Mouse (Mus musculus) CH12.LX (cell line): ENCODE data around the gene Usp30. TPM values are rescaled to one million over a fixed set of nuclear protein-coding genes. Genes with fewer than 3 reads are reported as not detected.

Experiments
- DNase-seq: peaks from one replicate; pipeline ENCODE4 v3.0.0-alpha.2; 2013; ENCODE audit errors: extremely low read depth
- H3K27ac ChIP-seq: 2 replicates; pipeline ENCODE4 v1.5.1; 2012; ENCODE audit warnings: low read depth, mild to moderate bottlenecking, control low read depth, moderate library complexity; ENCODE audit not compliant: insufficient read depth
- H3K27me3 ChIP-seq: replicated peaks from 2 replicates; pipeline ENCODE3; 2012; ENCODE audit warnings: inconsistent platforms
- H3K36me3 ChIP-seq, 2 experiments: replicated peaks in 1 of 2; 2 replicates each; pipeline versions ENCODE3 to v1.6.1; 2012; ENCODE audit warnings: inconsistent platforms in 1 of 2, low read length in 1 of 2, mild to moderate bottlenecking in 1 of 2, mixed read lengths in 1 of 2, moderate library complexity in 1 of 2; ENCODE audit not compliant: control insufficient read depth in 1 of 2, insufficient read depth in 1 of 2
- H3K4me1 ChIP-seq, 2 experiments: 2 replicates each; pipeline ENCODE4 v1.6.1; 2012; ENCODE audit warnings: inconsistent platforms in 1 of 2, moderate library complexity in 1 of 2; ENCODE audit not compliant: insufficient read depth in 2 of 2, control insufficient read depth in 1 of 2
- H3K4me2 ChIP-seq: 2 replicates; pipeline ENCODE4 v1.6.1; 2012; ENCODE audit warnings: low read depth, mild to moderate bottlenecking, control low read depth; ENCODE audit not compliant: poor library complexity, insufficient read depth, severe bottlenecking
- H3K4me3 ChIP-seq, 3 experiments: fragments of 150-350 bp in 1 of 3; sonication (generic) in 1 of 3; replicated peaks in 1 of 3; 2 replicates each; pipeline versions ENCODE3 to v1.5.1; 2011 to 2012; ENCODE audit warnings: low read depth in 2 of 3, low read length in 2 of 3, mild to moderate bottlenecking in 2 of 3, moderate library complexity in 2 of 3, control low read depth in 1 of 3, improper control_type of control experiment in 1 of 3, inconsistent platforms in 1 of 3, mixed read lengths in 1 of 3; ENCODE audit not compliant: poor library complexity in 1 of 3
- H3K79me2 ChIP-seq: replicated peaks from 2 replicates; pipeline ENCODE4 v1.6.1; 2012; ENCODE audit warnings: mild to moderate bottlenecking, moderate library complexity; ENCODE audit not compliant: control insufficient read depth, poor library complexity, insufficient read depth, severe bottlenecking; ENCODE audit errors: extremely low read depth
- H3K9ac ChIP-seq: 2 replicates; pipeline ENCODE4 v1.6.1; 2012; ENCODE audit warnings: low read depth, mild to moderate bottlenecking, control low read depth, moderate library complexity; ENCODE audit not compliant: insufficient read depth
- H3K9me3 ChIP-seq: replicated peaks from 2 replicates; pipeline ENCODE3; 2012; ENCODE audit warnings: low read length, inconsistent platforms, mixed read lengths
- BHLHE40 ChIP-seq: IDR thresholded peaks from 2 replicates; pipeline ENCODE4 v1.6.1; 2011; ENCODE audit warnings: mild to moderate bottlenecking, low read depth, low read length, improper control_type of control experiment
- CHD1 ChIP-seq: IDR thresholded peaks from 2 replicates; pipeline ENCODE4 v1.6.1; 2012; ENCODE audit warnings: low read depth, low read length, improper control_type of control experiment, inconsistent platforms
- CHD2 ChIP-seq: IDR thresholded peaks from 2 replicates; pipeline ENCODE4 v1.6.1; 2011; ENCODE audit warnings: low read length, improper control_type of control experiment
- CTCF ChIP-seq, 2 experiments: IDR thresholded peaks in 1 of 2; conservative IDR thresholded peaks in 1 of 2; 2 replicates each; pipeline ENCODE4 v1.5.1; 2011 to 2012; ENCODE audit warnings: low read depth in 2 of 2, low read length in 2 of 2, improper control_type of control experiment in 1 of 2, inconsistent platforms in 1 of 2, mild to moderate bottlenecking in 1 of 2, moderate library complexity in 1 of 2
- E2F4 ChIP-seq: IDR thresholded peaks from 2 replicates; pipeline ENCODE4 v1.6.1; 2011; ENCODE audit warnings: low read depth, low read length, improper control_type of control experiment; ENCODE audit not compliant: insufficient replicate concordance
- ELF1 ChIP-seq: IDR thresholded peaks from 2 replicates; pipeline ENCODE4 v1.6.1; 2014; ENCODE audit warnings: low read depth, mild to moderate bottlenecking, inconsistent platforms, low read length, improper control_type of control experiment
- EP300 ChIP-seq: IDR thresholded peaks from 2 replicates; pipeline ENCODE4 v1.6.1; 2011; ENCODE audit warnings: low read length, improper control_type of control experiment
- ETS1 ChIP-seq: conservative IDR thresholded peaks from 2 replicates; pipeline ENCODE4 v1.6.1; 2012; ENCODE audit warnings: low read depth, mild to moderate bottlenecking, inconsistent platforms, low read length, improper control_type of control experiment, moderate library complexity
- GABPA ChIP-seq: IDR thresholded peaks from 2 replicates; pipeline ENCODE4 v1.6.1; 2012; ENCODE audit warnings: low read depth, low read length, improper control_type of control experiment, inconsistent platforms; ENCODE audit not compliant: insufficient replicate concordance
- HCFC1 ChIP-seq: IDR thresholded peaks from 2 replicates; pipeline ENCODE4 v1.6.1; 2012; ENCODE audit warnings: low read depth, mild to moderate bottlenecking, inconsistent platforms, low read length, improper control_type of control experiment
- IRF4 ChIP-seq: IDR thresholded peaks from 2 replicates; pipeline ENCODE4 v1.6.1; 2014; ENCODE audit warnings: low read depth, mild to moderate bottlenecking, inconsistent platforms, low read length, improper control_type of control experiment
- JUN ChIP-seq: IDR thresholded peaks from 2 replicates; pipeline ENCODE4 v1.6.1; 2011; ENCODE audit warnings: low read depth, mild to moderate bottlenecking, low read length, improper control_type of control experiment, moderate library complexity; ENCODE audit not compliant: insufficient read depth
- JUND ChIP-seq: conservative IDR thresholded peaks from 2 replicates; pipeline ENCODE4 v1.6.1; 2011; ENCODE audit warnings: low read depth, low read length, improper control_type of control experiment
- MAFK ChIP-seq: IDR thresholded peaks from 2 replicates; pipeline ENCODE4 v1.6.1; 2011; ENCODE audit warnings: low read length, improper control_type of control experiment; ENCODE audit not compliant: insufficient replicate concordance
- MAZ ChIP-seq: IDR thresholded peaks from 2 replicates; pipeline ENCODE4 v1.6.1; 2012; ENCODE audit warnings: low read depth, mild to moderate bottlenecking, inconsistent platforms, low read length, improper control_type of control experiment, moderate library complexity
- MEF2A ChIP-seq: IDR thresholded peaks from 2 replicates; pipeline ENCODE4 v1.6.1; 2014; ENCODE audit warnings: low read depth, mild to moderate bottlenecking, inconsistent platforms, low read length, improper control_type of control experiment, borderline replicate concordance
- MXI1 ChIP-seq: IDR thresholded peaks from 2 replicates; pipeline ENCODE4 v1.6.1; 2011; ENCODE audit warnings: mild to moderate bottlenecking, low read depth, low read length, improper control_type of control experiment
- MYC ChIP-seq: IDR thresholded peaks from 2 replicates; pipeline ENCODE4 v1.6.1; 2011; ENCODE audit warnings: low read depth, mild to moderate bottlenecking, improper control_type of control experiment, low read length
- NELFE ChIP-seq: IDR thresholded peaks from 2 replicates; pipeline ENCODE4 v1.6.1; 2011; ENCODE audit warnings: low read depth, low read length, improper control_type of control experiment
- NRF1 ChIP-seq: IDR thresholded peaks from 2 replicates; pipeline ENCODE4 v1.6.1; 2014; ENCODE audit warnings: low read depth, mild to moderate bottlenecking, inconsistent platforms, low read length, improper control_type of control experiment, moderate library complexity
- PAX5 ChIP-seq: IDR thresholded peaks from 2 replicates; pipeline ENCODE4 v1.6.1; 2012; ENCODE audit warnings: low read length, inconsistent platforms, mixed read lengths
- POLR2AphosphoS2 ChIP-seq: IDR thresholded peaks from 2 replicates; pipeline ENCODE4 v1.6.1; 2011; ENCODE audit warnings: low read depth, low read length, improper control_type of control experiment
- RAD21 ChIP-seq: IDR thresholded peaks from 2 replicates; pipeline ENCODE4 v1.6.1; 2011; ENCODE audit warnings: low read depth, mild to moderate bottlenecking, low read length, improper control_type of control experiment, moderate library complexity
- RCOR1 ChIP-seq: conservative IDR thresholded peaks from 2 replicates; pipeline ENCODE4 v1.6.1; 2012; ENCODE audit warnings: low read depth, mild to moderate bottlenecking, inconsistent platforms, low read length, improper control_type of control experiment
- SMC3 ChIP-seq: IDR thresholded peaks from 2 replicates; pipeline ENCODE4 v1.6.1; 2011; ENCODE audit warnings: low read depth, low read length, improper control_type of control experiment
- TBP ChIP-seq: conservative IDR thresholded peaks from 2 replicates; pipeline ENCODE4 v1.6.1; 2011; ENCODE audit warnings: low read depth, low read length, improper control_type of control experiment
- TCF12 ChIP-seq: IDR thresholded peaks from 2 replicates; pipeline ENCODE4 v1.6.1; 2014; ENCODE audit warnings: low read depth, mild to moderate bottlenecking, inconsistent platforms, low read length, improper control_type of control experiment
- UBTF ChIP-seq: IDR thresholded peaks from 2 replicates; pipeline ENCODE4 v1.6.1; 2012; ENCODE audit warnings: low read depth, mild to moderate bottlenecking, inconsistent platforms, low read length, improper control_type of control experiment, moderate library complexity
- USF1 ChIP-seq: IDR thresholded peaks from 2 replicates; pipeline ENCODE4 v1.6.1; 2014; ENCODE audit warnings: low read depth, mild to moderate bottlenecking, inconsistent platforms, low read length, improper control_type of control experiment
- USF2 ChIP-seq: conservative IDR thresholded peaks from 2 replicates; pipeline ENCODE4 v1.6.1; 2011; ENCODE audit warnings: low read depth, low read length, improper control_type of control experiment
- ZKSCAN1 ChIP-seq: IDR thresholded peaks from 2 replicates; pipeline ENCODE4 v1.6.1; 2012; ENCODE audit warnings: low read depth, inconsistent platforms, low read length, improper control_type of control experiment, borderline replicate concordance
- ZMIZ1 ChIP-seq: IDR thresholded peaks from 2 replicates; pipeline ENCODE4 v1.6.1; 2012; ENCODE audit warnings: low read depth, mild to moderate bottlenecking, inconsistent platforms, low read length, improper control_type of control experiment
- dilution Hi-C: fragments of 300-500 bp; cut with MboI; formaldehyde crosslinking; loops from 2 replicates; pipeline ENCODE4 v1.14.3; 2020; ENCODE audit warnings: low sequenced_read_pairs; ENCODE audit not compliant: extremely low pct_unique_long_range_greater_than_20kb, extremely low pct_ligation_motif_present
- in situ Hi-C: fragments of 300-500 bp; cut with MboI; formaldehyde crosslinking; loops from 3 replicates; pipeline ENCODE4 v1.14.3; 2019; ENCODE audit warnings: low sequenced_read_pairs, low pct_ligation_motif_present, low pct_unique_long_range_greater_than_20kb, mixed read lengths
- polyA plus RNA-seq: library from polyadenylated mRNA; unstranded; fragments of >175 nt; gene quantifications from 2 replicates; pipeline ENCODE4 v1.2.1, GENCODE M21; 2012; ENCODE audit warnings: low read depth; ENCODE audit not compliant: insufficient read length
- total RNA-seq, 2 experiments: library from RNA; depleted of rRNA; stranded (reverse); fragments of 300-350 nt in 1 of 2; fragments of >200 nt in 1 of 2; gene quantifications; 2 replicates each; pipeline ENCODE4 v1.2.3; 2012 to 2014

The Usp30 gene
- total and polyA plus RNA-seq, 3 experiments, result 13.0 to 15.5 (median 14.5) TPM

DNA sequence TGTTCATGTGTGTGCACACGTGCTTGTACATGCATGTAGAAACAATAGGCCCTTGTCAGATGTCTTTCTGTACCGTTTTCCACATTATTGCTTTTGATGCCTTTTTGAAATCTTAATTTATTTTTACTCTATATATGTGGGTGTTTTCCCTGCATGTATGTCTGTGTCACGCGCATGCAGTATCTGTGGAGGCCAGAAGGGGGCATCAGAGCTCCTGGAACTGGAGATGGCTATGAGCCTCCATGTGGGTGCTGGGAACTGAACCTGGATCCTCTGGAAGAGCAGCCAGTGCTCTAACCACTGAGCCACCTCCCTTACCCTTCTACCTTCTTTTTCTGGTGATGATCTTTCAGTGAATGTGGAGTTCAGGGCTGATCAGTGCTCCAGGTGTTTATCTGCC is 5.6 kb downstream of the Usp30 start:
- no peak for DNase-seq
- H3K9me3 ChIP-seq, result peaks cover 3% of the 10 kb centered on the region
- dilution Hi-C loops, result no loop called here
- H3K4me1 ChIP-seq, result peaks cover 21 to 63% of the 10 kb centered on the region in 2 experiments
- H3K4me2 ChIP-seq, result no peak overlapping the region
- peak overlapping the region in 1 of 3 experiments; percentile 32 for H3K4me3 ChIP-seq
- in situ Hi-C loops, result loop anchor here (5.0 kb wide), 1 partner anchor 36 kb away; no protein-coding TSS in a partner anchor
- peak; percentile 21 to 32; a peak in 2 of 4 replicates for TF ChIP-seq CTCF (conservative IDR thresholded peaks at IDR 0.05 in 1 of 2, IDR thresholded peaks at IDR 0.05 in 1 of 2; ENCODE audit: low read depth in 2 of 2, low read length in 2 of 2)
- TF ChIP-seq ELF1, result no peak
- no peak for TF ChIP-seq ETS1
- H3K36me3 ChIP-seq, result no peaks in the 10 kb centered on the region
- H3K79me2 ChIP-seq, result no peaks in the 10 kb centered on the region
- no peaks in the 10 kb centered on the region for H3K27me3 ChIP-seq
- H3K9ac ChIP-seq, result no peak overlapping the region
- no peak overlapping the region for H3K27ac ChIP-seq

DNA sequence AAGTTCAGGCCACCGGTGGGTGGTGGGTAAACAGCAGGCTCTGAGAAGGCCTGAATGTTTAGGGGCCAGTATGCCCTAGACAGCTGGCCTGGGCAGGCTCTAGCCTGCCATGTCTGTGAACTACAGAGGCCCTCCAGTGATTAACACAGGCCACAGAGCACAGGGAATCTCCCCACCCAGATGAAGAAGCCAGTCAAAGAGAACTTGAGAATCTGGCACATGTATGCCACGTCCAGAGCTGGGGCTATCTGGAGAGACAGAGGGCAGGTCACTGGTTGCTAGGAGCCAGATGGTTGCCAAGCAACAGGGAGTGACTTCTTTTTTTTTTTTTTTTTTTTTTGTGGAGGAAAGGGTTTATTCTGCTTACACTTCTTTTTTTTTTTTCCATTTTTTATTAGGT is 7.0 kb downstream of the Usp30 start:
- in situ Hi-C loops, result loop anchor here (5.0 kb wide), 1 partner anchor 35 kb away; no protein-coding TSS in a partner anchor
- no peaks in the 10 kb centered on the region for H3K27me3 ChIP-seq
- dilution Hi-C loops, result no loop called here
- DNase-seq, result peak; percentile 77
- H3K9ac ChIP-seq, result no peak overlapping the region
- no peak overlapping the region for H3K4me2 ChIP-seq
- no peak overlapping the region for H3K4me3 ChIP-seq
- H3K36me3 ChIP-seq, result no peaks in the 10 kb centered on the region
- H3K4me1 ChIP-seq, result peaks cover 11 to 49% of the 10 kb centered on the region in 2 experiments
- peaks cover 3% of the 10 kb centered on the region for H3K9me3 ChIP-seq
- H3K79me2 ChIP-seq, result no peaks in the 10 kb centered on the region
- H3K27ac ChIP-seq, result peak overlapping the region; percentile 20; the same call in 1 of the 2 replicates
- TF ChIP-seq PAX5, result no peak
- TF ChIP-seq MXI1, result peak; percentile 97
- TF ChIP-seq JUN, result no peak
- peak; percentile 57 for TF ChIP-seq CHD2
- TF ChIP-seq UBTF, result no peak
- no peak for TF ChIP-seq ZMIZ1
- peak; percentile 81 for TF ChIP-seq BHLHE40
- TF ChIP-seq CHD1, result peak; percentile 46; the same call in 1 of the 2 replicates
- TF ChIP-seq TCF12, result peak; percentile 66; the same call in 1 of the 2 replicates
- TF ChIP-seq USF1, result no peak
- TF ChIP-seq ELF1, result peak; percentile 33; the same call in 1 of the 2 replicates
- TF ChIP-seq JUND, result no peak
- TF ChIP-seq USF2, result no peak
- no peak for TF ChIP-seq MAZ
- TF ChIP-seq NELFE, result no peak
- TF ChIP-seq ETS1, result peak; percentile 68
- peak; percentile 62; the same call in 1 of the 2 replicates for TF ChIP-seq MEF2A
- no peak for TF ChIP-seq HCFC1
- no peak for TF ChIP-seq NRF1
- TF ChIP-seq RAD21, result no peak
- TF ChIP-seq RCOR1, result no peak
- no peak for TF ChIP-seq E2F4
- no peak for TF ChIP-seq MAFK
- no peak for TF ChIP-seq ZKSCAN1
- no peak for TF ChIP-seq GABPA
- TF ChIP-seq TBP, result no peak
- TF ChIP-seq IRF4, result no peak; the same call in 1 of the 2 replicates
- no peak for TF ChIP-seq EP300
- TF ChIP-seq SMC3, result no peak
- TF ChIP-seq POLR2AphosphoS2, result no peak
- 0 out of 2 replicates have a peak, but pooled peaks have one; percentile 20 for TF ChIP-seq MYC
